Mouse (Mus musculus) erythroblast, adult 5-6 weeks (primary cell): Measurements from ENCODE around the gene Etl4. TPM values are rescaled to one million over a fixed set of nuclear protein-coding genes. Genes with fewer than 3 reads are reported as not detected.

Experiments used
- ATAC-seq: replicated peaks from 2 replicates; pipeline ENCODE4 v1.8.0; 2016; ENCODE audit warnings: moderate number of reproducible peaks, mild to moderate bottlenecking, moderate TSS enrichment, inconsistent platforms; ENCODE audit not compliant: poor library complexity, low FRiP score, severe bottlenecking
- total RNA-seq, 2 experiments: library from RNA; stranded (forward) in 1 of 2; stranded (reverse) in 1 of 2; fragments of 150-400 nt in 1 of 2; fragments of 200-764, 138-1000 nt in 1 of 2; gene quantifications; 2 replicates each; pipeline versions ENCODE4 v1.2.3 to v1.2.4; 2015 to 2017; ENCODE audit warnings: low replicate concordance in 2 of 2

Gene Etl4
- total RNA-seq, 2 experiments from 2014 or later: 0.34 TPM; not detected in 1

DNA sequence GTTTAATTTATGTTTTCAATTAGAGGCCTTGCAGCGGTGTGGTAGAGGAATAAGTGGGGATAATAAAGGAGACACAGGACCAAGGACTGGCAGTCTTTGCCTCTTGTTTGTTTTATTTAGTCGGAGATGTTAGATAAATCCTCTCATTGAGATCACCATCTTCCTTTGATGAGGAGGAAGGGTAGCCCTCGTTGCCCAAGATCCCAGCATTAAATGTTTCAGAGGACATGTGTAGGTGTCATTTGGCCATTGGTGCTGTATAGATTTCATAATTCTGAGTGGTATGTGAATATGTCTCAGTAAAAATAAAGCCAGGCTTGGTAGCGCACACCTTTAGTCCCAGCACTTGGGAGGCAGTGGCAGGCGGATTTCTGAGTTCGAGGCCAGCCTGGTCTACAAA, 508.4 kb downstream of the Etl4 start:
- no peak for ATAC-seq

DNA sequence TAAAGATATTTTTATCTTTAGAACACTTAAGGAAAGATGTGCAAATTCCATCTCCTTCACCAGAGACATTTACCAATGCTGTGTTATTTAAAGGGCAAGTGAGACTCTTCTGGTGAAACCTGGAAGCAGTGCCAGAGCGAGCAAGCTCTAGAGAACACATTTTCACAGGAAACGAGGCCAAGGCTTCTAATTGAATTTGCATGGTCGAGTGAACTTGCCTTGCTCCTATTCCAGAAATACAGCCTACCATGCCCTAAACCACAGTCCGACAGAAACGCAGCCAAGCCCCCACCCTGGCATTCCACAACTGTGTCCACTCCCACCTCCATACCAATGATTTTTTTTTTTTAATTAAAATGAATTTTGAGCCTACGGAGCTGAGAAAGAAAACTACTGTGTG, 510.4 kb downstream of the Etl4 start:
- ATAC-seq: no peak

DNA sequence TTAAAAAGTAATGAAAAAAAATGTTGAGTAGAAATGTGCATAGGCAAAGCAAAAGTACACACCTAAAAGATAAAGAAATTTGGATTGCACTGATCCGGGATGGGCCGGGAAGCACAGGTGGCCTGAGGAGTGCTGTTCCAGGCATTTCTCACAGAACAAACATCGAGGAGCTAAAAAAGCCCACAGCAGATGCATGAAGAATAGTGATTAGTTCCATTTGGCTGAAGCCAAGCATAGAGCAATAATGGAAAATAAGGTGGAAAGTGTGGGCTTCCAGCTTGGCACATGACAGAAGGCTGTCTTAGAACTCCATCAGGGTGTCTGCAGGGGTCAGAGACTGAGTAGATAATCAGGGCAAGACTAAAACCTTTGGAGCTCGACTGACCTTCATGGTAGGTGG, 512.7 kb downstream of the Etl4 start:
- ATAC-seq: no peak

DNA sequence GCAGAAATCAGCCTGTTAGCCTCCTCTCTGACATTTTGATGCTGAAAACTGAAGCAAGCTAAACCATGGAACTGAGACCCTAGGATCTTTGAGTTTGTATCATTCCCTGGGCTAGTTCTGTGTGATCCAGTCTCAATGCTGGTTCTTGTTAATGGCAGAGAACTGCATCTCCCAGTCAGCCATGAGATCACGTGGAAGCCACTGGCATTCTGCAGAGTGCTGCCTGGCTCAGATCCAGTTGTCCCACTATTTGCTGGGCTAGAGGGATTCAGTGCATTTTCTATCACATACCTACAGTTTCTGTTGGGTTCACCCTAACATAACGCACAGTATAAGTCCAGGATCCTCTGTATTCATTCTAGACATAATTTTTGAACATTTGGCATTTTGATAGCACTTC, 524.1 kb downstream of the Etl4 start:
- no peak for ATAC-seq

DNA sequence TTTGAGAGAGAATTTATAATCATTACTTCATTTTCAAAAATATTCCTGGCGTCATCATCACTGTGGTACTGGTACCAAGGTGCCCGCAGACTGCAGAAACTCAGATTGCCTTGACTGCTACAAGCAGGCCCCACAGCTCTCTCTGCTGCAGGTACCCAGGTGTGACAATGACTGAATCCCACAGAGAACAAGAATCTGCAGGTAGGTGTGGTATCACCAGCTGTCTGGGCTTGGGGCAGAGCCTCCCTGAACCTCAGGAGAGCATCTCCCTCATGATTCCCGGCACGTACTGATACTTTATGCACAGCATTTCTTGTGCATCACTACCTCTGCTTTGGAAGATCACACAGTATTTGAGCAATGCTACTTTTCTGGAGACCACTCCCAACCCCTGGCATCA, 526.0 kb downstream of the Etl4 start:
- no peak for ATAC-seq

DNA sequence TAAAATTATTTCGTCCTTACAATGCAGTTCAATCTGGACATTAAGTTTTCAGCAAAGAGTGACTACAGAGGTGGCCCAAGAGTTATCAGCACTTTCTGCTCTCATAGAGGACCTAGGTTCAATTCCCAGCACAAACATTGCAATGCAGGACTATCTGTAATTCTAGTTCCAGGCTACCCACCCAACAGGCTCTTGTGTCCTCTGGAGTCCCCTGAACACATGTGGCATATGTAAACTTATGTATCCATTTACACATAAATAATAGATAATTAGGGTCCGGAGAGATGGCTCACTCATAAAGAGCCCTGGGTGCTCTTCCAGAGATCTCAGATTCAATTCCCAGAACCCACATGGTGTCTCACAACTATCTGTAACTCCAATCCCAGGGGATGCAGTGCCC, 533.2 kb downstream of the Etl4 start:
- no peak for ATAC-seq

DNA sequence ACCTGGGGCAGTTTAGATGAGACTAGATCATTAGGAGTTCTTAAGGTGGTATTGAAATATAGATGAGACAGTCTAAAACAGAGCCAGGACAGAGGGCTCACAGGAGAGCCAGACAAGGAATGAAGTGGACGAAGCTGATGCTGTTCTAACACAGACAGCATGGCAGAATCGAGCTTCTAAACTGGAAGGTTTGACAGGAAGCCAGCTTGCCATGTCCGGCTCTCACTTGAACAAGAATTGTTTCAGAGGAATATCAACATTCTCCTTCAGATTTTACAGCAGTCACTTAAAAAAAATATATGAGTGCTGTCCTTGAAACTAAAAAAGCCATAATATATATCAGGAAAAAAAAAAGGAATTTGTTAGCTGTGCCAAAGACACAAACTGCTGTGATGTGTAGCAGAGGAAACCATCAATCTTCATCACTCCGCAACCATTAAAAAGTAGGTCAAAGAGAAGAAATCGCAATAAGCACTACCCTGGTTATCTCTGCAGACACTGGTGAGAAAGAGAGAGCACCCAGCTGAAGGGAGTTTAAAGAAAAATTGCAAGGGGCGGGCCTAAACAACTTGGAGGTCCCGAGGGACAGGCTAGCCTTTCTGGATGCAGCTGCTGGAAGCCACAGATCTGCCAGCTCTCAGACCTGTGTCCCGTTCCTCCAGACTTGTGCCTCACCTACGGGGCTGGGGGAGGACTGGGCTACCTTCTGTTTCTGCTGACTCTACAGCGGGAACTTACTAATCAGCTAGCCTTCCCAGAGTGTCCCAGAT, 534.3 kb downstream of the Etl4 start:
- ATAC-seq: no peak

DNA sequence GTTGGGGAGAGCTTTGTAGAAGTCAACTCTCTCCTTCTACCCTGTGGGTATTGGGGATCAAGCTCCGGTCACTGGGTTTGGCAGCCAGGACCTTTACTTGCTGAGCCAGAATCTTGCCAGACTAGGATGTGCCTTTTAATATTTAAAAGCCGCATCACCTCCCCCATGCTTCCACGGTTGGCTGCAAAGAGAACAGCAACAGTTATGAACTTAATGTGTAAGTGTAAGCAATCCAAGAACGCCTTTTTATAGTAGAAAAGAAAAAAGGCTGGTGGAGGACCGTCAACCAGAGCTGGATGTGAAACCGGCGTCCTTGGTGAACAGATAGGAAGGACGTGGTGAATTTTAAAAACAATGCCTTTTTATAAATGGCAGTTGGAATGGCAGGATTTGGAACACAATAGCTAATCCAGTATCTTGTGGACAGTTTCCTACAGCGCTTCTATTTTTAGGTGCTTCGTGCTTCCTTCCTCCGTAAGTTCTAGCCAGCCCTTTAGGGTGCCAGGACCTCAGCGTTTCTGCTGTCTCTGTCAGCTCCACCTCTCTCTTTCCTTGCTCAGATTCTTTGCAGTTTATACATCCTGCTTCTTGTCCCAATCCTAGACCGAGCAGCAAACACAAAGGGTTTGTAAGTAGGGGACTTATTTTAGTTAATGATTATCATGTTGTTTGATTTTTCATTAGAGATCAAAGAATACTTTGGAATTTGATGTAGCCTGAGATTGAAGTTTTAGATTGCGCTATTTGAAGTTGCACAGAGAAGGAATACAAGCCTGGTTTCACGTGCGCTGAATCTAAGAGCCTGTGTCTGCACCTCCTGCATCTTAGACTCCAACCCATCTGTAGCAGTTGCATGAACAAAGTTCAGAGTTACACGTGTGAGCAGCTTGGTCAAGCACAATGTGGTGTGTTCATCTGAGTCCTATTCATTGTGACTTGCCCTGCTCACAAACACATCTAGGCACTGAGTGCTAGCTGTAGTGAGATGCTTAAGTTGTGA, 535.9 kb downstream of the Etl4 start:
- ATAC-seq: no peak

DNA sequence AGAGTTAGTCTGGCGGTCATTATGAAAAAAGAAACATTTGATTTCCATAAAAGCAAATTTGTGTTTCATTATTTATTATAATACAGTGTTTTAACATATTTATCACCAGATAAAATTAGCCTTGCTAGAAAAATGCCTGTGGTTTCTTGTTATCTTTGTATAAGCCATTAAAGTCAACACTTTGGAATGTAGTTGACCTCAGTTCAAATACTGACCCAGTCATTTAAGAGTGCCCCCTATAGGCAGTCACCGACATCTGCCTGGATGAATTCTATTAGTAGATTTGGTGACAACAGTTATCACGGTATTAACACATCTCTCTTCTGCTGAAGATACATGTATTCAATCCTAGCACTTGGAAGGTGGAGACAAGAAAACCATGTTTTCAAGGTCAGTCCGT, 536.6 kb downstream of the Etl4 start:
- ATAC-seq: no peak

DNA sequence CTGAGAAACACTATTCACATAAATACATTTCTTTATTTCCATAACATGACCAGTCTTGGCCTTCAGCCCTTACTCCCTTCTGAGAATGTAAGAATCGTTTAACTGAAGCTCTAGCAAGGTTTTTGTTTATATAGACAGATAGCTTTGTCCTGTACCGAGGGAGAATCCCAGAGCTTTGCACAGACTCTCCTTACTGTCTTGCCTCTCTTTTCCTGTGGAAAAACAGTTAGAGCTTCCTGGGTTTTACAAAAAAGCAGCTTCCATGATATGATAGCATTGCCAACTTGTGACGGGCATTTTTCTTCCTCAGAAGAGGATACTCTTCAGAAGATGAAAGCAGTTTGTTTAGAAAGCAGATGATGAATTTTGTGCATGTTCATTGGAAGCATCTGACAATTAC, 541.4 kb downstream of the Etl4 start:
- ATAC-seq: no peak

DNA sequence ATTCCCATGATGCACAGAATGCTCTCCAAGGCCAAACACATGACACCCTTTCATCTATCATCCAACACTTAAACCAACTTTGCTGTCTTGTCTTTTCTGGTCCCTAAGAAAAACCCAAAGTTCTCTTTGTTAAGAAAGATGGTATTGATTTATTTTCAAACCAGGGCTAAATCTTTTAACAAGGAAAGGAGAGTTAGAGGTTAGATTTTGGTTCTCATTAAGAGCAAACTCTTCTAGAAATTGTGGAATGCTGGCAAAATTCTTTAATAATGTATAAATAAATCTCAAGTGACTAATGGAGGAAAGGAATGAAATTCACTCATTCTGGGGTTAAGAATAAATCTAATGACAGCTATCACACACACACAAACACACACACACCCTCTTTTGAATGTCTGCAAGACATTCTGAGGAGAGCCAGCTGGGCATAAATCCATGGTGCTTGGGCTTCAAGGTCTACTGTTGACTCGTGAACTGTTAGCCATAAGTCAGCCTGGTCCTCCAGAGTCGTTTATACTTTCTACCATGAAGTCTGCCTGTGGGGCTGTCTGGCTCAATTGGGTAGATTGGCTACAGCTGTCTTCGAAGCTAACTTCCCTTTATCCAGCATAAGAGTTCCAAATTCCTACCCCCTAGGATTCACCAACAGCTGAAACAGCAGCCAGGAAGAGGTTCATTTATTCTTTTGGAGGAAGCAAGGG, 544.1 kb downstream of the Etl4 start:
- no peak for ATAC-seq

DNA sequence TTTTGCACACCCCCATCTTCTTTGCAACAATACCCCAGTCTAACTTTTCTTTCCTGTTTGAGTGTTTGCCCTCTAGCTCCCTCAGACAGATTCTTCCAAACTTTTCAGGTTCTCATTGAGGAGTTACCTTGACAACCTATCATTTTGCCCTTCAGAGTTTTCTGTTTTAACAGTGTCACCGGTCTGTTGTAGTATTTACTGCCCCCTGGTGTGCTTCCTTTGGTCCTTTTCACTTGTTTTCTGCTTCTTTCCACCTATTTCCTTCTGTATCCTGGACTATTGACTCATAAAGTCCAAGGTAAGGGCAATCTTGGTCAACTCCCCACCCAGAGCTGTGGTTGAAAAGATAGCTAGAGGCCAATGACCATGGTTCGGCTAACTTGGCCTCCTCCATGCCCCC, 569.6 kb downstream of the Etl4 start:
- ATAC-seq: no peak

DNA sequence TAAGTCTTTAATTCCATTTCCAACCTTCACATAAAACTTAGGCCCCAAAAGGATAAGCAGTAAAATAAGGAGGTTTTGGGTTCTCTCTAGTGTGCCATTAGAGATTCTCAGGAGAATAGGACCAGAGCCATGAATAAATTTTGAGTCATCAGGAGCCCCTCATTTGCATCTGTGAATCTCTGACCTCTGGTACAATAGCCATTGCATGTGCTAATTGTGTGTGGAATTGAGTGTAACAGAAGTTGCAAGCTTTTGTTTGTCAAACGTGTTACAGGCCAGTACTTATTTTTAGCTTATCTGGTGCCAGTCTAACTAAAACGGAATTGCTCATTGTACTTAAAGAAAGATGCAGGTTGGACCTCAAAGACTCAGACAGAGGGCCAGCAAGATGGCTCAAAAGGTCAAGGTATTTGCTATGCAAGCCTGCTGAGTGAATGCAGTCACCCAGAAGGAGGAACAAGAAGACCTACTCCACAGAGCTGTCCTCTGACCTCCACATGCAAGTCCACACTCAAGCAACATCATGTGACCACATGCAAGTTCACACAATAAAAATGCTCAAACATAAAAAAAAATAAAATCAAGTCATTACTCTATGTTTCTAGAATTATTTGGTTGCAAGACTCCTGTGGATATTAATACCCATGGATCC, 576.7 kb downstream of the Etl4 start:
- no peak for ATAC-seq

DNA sequence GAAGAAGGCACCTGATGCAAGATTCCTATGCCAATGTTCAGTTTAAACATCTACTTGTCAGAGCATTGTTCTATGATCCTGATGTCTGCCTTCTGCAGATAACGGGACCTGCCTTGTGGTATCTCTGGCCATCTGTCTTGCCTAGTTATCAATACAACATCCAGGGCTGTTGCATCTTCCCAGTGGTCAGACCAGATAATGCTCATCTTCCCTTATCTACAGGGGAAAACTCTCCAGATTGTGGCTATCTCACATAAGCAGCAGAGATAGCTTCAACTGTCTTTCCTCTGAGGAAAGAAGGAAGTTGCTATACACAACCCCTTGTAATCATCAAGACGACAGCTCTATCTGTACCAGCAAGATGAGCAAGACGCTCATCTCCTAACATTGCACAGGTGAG, 579.5 kb downstream of the Etl4 start:
- ATAC-seq: no peak

DNA sequence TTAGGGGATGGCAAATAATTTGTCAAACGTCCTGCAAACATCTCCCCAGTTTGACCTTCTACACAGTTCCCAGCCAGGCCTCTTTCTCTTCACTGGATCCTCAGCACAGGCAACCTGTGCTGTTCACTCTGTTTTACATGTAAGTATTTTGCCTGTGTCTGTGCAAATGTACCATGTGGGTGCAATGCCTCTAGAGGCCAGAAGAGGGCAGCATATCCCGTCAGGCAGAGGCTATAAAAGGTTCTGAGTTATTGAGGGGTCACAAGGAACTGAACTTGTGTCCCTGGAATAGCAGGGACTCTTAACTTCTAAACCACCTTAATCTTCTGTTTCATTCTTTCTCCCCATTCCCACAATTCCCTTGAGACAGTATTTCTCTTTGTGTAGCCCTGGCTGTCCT, 582.5 kb downstream of the Etl4 start:
- ATAC-seq: no peak

DNA sequence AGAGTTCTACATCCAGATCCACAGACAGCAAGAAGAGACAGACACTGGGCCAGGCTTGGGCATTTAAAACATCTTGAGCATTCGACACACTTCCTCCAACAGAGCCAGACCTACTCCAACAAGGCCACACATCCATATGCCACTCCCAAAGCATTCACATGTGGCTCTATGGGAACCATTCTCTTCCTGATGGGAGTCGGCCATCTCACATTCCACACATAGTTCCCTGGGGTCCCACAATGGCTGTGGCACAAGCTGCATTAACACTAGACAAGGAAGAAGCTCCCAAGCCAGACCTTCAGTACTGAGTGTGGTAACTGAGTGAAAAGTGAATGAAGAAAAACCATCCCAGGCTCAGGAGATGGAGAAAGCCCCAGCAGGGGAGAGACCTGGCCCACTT, 584.2 kb downstream of the Etl4 start:
- no peak for ATAC-seq

DNA sequence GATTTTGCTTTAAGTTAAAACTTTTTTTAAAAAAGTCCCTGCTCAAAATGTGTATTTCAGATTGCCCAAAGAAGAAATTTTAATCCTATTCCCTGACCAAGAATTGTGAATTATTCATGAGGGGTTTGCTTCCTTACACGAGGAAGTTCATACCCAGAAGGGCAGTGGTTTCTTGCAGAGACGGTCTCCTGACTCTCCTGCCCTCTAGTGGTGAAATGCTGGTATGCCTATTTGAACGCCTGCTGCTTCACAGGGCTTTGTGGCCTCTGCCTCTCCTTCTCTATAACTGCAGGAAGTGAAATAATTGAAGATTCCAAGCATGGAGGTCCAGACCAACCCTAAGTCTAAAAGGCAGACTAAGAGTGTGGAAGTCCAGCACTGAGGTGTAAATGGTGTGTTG, 585.1 kb downstream of the Etl4 start:
- ATAC-seq: no peak

DNA sequence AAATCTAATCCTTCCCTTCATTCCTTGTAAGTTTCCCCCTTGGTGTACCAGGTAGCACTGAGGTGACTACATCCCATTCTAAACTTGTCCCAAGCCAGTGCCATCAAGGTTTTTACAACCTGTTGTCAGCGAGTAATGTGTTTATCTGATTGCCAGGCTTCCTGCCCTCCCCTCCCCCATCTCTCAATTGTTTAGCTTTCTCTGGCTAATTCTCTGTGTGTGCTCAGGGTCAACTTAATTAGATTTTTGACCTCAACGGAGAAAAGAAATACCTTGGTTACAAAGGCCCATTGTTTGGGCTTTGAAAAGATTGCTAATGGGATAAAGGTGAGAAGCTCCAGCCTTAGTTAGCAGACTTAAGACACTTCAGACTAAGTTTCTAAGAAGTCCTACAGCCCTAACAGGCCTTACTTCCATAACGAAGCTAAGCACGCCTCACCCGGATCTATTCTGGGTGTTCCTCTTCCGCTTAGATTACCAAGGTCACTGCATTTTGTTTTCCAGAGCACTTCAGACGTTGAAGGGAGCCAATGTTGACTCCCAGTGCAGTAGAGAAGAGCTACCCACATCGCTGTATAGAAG, 586.7 kb downstream of the Etl4 start:
- ATAC-seq: no peak

DNA sequence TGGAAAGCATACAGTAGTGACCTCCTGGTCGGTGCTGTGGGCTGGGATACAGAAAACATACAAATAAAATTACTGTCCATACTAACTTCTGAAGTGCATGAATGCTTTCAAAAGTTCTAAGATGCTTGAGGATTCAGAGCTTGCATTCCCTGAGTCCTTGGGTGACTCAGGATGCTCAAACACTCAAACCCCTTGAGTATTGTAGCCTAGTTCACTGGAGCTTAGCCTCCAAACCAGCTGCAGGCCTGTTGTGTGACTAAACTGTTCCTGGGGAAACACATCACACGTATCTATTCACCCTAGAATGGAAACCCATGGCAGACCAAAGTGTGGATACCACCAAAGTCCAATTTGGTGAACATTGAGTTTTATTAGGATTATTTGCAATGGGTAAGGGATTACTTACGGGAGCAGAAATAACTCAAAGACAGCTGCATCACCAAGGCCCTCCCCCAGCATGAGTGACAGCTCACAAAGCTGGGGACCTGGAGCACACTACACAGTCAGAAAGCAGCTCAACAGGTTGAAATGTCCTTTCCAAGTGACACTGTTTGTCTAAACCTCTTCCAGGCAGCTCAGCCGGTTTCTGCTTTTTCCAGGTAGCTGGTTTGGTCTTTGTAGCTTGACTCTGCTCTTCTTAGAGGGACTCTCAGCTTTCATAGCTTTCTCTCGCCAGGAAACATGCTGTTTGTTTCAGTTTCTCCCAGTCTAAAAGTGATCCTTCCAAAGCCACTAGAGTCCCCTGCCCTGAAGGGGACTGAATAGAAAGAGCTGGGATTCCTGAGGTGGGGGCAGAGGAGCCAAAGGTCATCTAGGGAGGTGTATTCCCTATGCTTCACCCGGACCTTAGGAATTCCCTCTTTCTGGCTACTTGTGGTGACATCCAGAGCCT, 598.5 kb downstream of the Etl4 start:
- ATAC-seq: no peak
